Mouse (Mus musculus) CH12.LX (cell line): ENCODE data around the gene Vegfb. TPM values are rescaled to one million over a fixed set of nuclear protein-coding genes. Genes with fewer than 3 reads are reported as not detected.
A peak's percentile ranks its signal among the peaks of the same experiment; 100 is the strongest.

Experiments
- DNase-seq: peaks from one replicate; pipeline ENCODE4 v3.0.0-alpha.2; 2013; ENCODE audit errors: extremely low read depth
- H3K27ac ChIP-seq: 2 replicates; pipeline ENCODE4 v1.5.1; 2012; ENCODE audit warnings: low read depth, mild to moderate bottlenecking, control low read depth, moderate library complexity; ENCODE audit not compliant: insufficient read depth
- H3K27me3 ChIP-seq: replicated peaks from 2 replicates; pipeline ENCODE3; 2012; ENCODE audit warnings: inconsistent platforms
- H3K36me3 ChIP-seq, 2 experiments: replicated peaks in 1 of 2; 2 replicates each; pipeline versions ENCODE3 to v1.6.1; 2012; ENCODE audit warnings: inconsistent platforms in 1 of 2, low read length in 1 of 2, mild to moderate bottlenecking in 1 of 2, mixed read lengths in 1 of 2, moderate library complexity in 1 of 2; ENCODE audit not compliant: control insufficient read depth in 1 of 2, insufficient read depth in 1 of 2
- H3K4me1 ChIP-seq, 2 experiments: 2 replicates each; pipeline ENCODE4 v1.6.1; 2012; ENCODE audit warnings: inconsistent platforms in 1 of 2, moderate library complexity in 1 of 2; ENCODE audit not compliant: insufficient read depth in 2 of 2, control insufficient read depth in 1 of 2
- H3K4me2 ChIP-seq: 2 replicates; pipeline ENCODE4 v1.6.1; 2012; ENCODE audit warnings: low read depth, mild to moderate bottlenecking, control low read depth; ENCODE audit not compliant: poor library complexity, insufficient read depth, severe bottlenecking
- H3K4me3 ChIP-seq, 3 experiments: fragments of 150-350 bp in 1 of 3; sonication (generic) in 1 of 3; replicated peaks in 1 of 3; 2 replicates each; pipeline versions ENCODE3 to v1.5.1; 2011 to 2012; ENCODE audit warnings: low read depth in 2 of 3, low read length in 2 of 3, mild to moderate bottlenecking in 2 of 3, moderate library complexity in 2 of 3, control low read depth in 1 of 3, improper control_type of control experiment in 1 of 3, inconsistent platforms in 1 of 3, mixed read lengths in 1 of 3; ENCODE audit not compliant: poor library complexity in 1 of 3
- H3K79me2 ChIP-seq: replicated peaks from 2 replicates; pipeline ENCODE4 v1.6.1; 2012; ENCODE audit warnings: mild to moderate bottlenecking, moderate library complexity; ENCODE audit not compliant: control insufficient read depth, poor library complexity, insufficient read depth, severe bottlenecking; ENCODE audit errors: extremely low read depth
- H3K9ac ChIP-seq: 2 replicates; pipeline ENCODE4 v1.6.1; 2012; ENCODE audit warnings: low read depth, mild to moderate bottlenecking, control low read depth, moderate library complexity; ENCODE audit not compliant: insufficient read depth
- H3K9me3 ChIP-seq: replicated peaks from 2 replicates; pipeline ENCODE3; 2012; ENCODE audit warnings: low read length, inconsistent platforms, mixed read lengths
- CHD1 ChIP-seq: IDR thresholded peaks from 2 replicates; pipeline ENCODE4 v1.6.1; 2012; ENCODE audit warnings: low read depth, low read length, improper control_type of control experiment, inconsistent platforms
- CHD2 ChIP-seq: IDR thresholded peaks from 2 replicates; pipeline ENCODE4 v1.6.1; 2011; ENCODE audit warnings: low read length, improper control_type of control experiment
- CTCF ChIP-seq, 2 experiments: IDR thresholded peaks in 1 of 2; conservative IDR thresholded peaks in 1 of 2; 2 replicates each; pipeline ENCODE4 v1.5.1; 2011 to 2012; ENCODE audit warnings: low read depth in 2 of 2, low read length in 2 of 2, improper control_type of control experiment in 1 of 2, inconsistent platforms in 1 of 2, mild to moderate bottlenecking in 1 of 2, moderate library complexity in 1 of 2
- E2F4 ChIP-seq: IDR thresholded peaks from 2 replicates; pipeline ENCODE4 v1.6.1; 2011; ENCODE audit warnings: low read depth, low read length, improper control_type of control experiment; ENCODE audit not compliant: insufficient replicate concordance
- ELF1 ChIP-seq: IDR thresholded peaks from 2 replicates; pipeline ENCODE4 v1.6.1; 2014; ENCODE audit warnings: low read depth, mild to moderate bottlenecking, inconsistent platforms, low read length, improper control_type of control experiment
- EP300 ChIP-seq: IDR thresholded peaks from 2 replicates; pipeline ENCODE4 v1.6.1; 2011; ENCODE audit warnings: low read length, improper control_type of control experiment
- GABPA ChIP-seq: IDR thresholded peaks from 2 replicates; pipeline ENCODE4 v1.6.1; 2012; ENCODE audit warnings: low read depth, low read length, improper control_type of control experiment, inconsistent platforms; ENCODE audit not compliant: insufficient replicate concordance
- HCFC1 ChIP-seq: IDR thresholded peaks from 2 replicates; pipeline ENCODE4 v1.6.1; 2012; ENCODE audit warnings: low read depth, mild to moderate bottlenecking, inconsistent platforms, low read length, improper control_type of control experiment
- IRF4 ChIP-seq: IDR thresholded peaks from 2 replicates; pipeline ENCODE4 v1.6.1; 2014; ENCODE audit warnings: low read depth, mild to moderate bottlenecking, inconsistent platforms, low read length, improper control_type of control experiment
- JUND ChIP-seq: conservative IDR thresholded peaks from 2 replicates; pipeline ENCODE4 v1.6.1; 2011; ENCODE audit warnings: low read depth, low read length, improper control_type of control experiment
- KAT2A ChIP-seq: IDR thresholded peaks from 2 replicates; pipeline ENCODE4 v1.6.1; 2012; ENCODE audit warnings: low read length, improper control_type of control experiment, inconsistent platforms; ENCODE audit not compliant: insufficient replicate concordance
- MAFK ChIP-seq: IDR thresholded peaks from 2 replicates; pipeline ENCODE4 v1.6.1; 2011; ENCODE audit warnings: low read length, improper control_type of control experiment; ENCODE audit not compliant: insufficient replicate concordance
- MAX ChIP-seq: IDR thresholded peaks from 2 replicates; pipeline ENCODE4 v1.6.1; 2011; ENCODE audit warnings: low read length, improper control_type of control experiment
- MAZ ChIP-seq: IDR thresholded peaks from 2 replicates; pipeline ENCODE4 v1.6.1; 2012; ENCODE audit warnings: low read depth, mild to moderate bottlenecking, inconsistent platforms, low read length, improper control_type of control experiment, moderate library complexity
- MEF2A ChIP-seq: IDR thresholded peaks from 2 replicates; pipeline ENCODE4 v1.6.1; 2014; ENCODE audit warnings: low read depth, mild to moderate bottlenecking, inconsistent platforms, low read length, improper control_type of control experiment, borderline replicate concordance
- MXI1 ChIP-seq: IDR thresholded peaks from 2 replicates; pipeline ENCODE4 v1.6.1; 2011; ENCODE audit warnings: mild to moderate bottlenecking, low read depth, low read length, improper control_type of control experiment
- MYC ChIP-seq: IDR thresholded peaks from 2 replicates; pipeline ENCODE4 v1.6.1; 2011; ENCODE audit warnings: low read depth, mild to moderate bottlenecking, improper control_type of control experiment, low read length
- NELFE ChIP-seq: IDR thresholded peaks from 2 replicates; pipeline ENCODE4 v1.6.1; 2011; ENCODE audit warnings: low read depth, low read length, improper control_type of control experiment
- NRF1 ChIP-seq: IDR thresholded peaks from 2 replicates; pipeline ENCODE4 v1.6.1; 2014; ENCODE audit warnings: low read depth, mild to moderate bottlenecking, inconsistent platforms, low read length, improper control_type of control experiment, moderate library complexity
- POLR2A ChIP-seq: IDR thresholded peaks from 2 replicates; pipeline ENCODE4 v1.6.1; 2011; ENCODE audit warnings: low read depth, mild to moderate bottlenecking, improper control_type of control experiment, low read length
- RAD21 ChIP-seq: IDR thresholded peaks from 2 replicates; pipeline ENCODE4 v1.6.1; 2011; ENCODE audit warnings: low read depth, mild to moderate bottlenecking, low read length, improper control_type of control experiment, moderate library complexity
- SIN3A ChIP-seq: IDR thresholded peaks from 2 replicates; pipeline ENCODE4 v1.6.1; 2012; ENCODE audit warnings: low read length, improper control_type of control experiment, inconsistent platforms
- SMC3 ChIP-seq: IDR thresholded peaks from 2 replicates; pipeline ENCODE4 v1.6.1; 2011; ENCODE audit warnings: low read depth, low read length, improper control_type of control experiment
- TCF12 ChIP-seq: IDR thresholded peaks from 2 replicates; pipeline ENCODE4 v1.6.1; 2014; ENCODE audit warnings: low read depth, mild to moderate bottlenecking, inconsistent platforms, low read length, improper control_type of control experiment
- USF1 ChIP-seq: IDR thresholded peaks from 2 replicates; pipeline ENCODE4 v1.6.1; 2014; ENCODE audit warnings: low read depth, mild to moderate bottlenecking, inconsistent platforms, low read length, improper control_type of control experiment
- USF2 ChIP-seq: conservative IDR thresholded peaks from 2 replicates; pipeline ENCODE4 v1.6.1; 2011; ENCODE audit warnings: low read depth, low read length, improper control_type of control experiment
- ZC3H11A ChIP-seq: IDR thresholded peaks from 2 replicates; pipeline ENCODE4 v1.6.1; 2012; ENCODE audit warnings: low read depth, mild to moderate bottlenecking, inconsistent platforms, low read length, improper control_type of control experiment
- ZKSCAN1 ChIP-seq: IDR thresholded peaks from 2 replicates; pipeline ENCODE4 v1.6.1; 2012; ENCODE audit warnings: low read depth, inconsistent platforms, low read length, improper control_type of control experiment, borderline replicate concordance
- ZMIZ1 ChIP-seq: IDR thresholded peaks from 2 replicates; pipeline ENCODE4 v1.6.1; 2012; ENCODE audit warnings: low read depth, mild to moderate bottlenecking, inconsistent platforms, low read length, improper control_type of control experiment
- ZNF384 ChIP-seq: IDR thresholded peaks from 2 replicates; pipeline ENCODE4 v1.6.1; 2012; ENCODE audit warnings: low read depth, low read length, improper control_type of control experiment, inconsistent platforms
- dilution Hi-C: fragments of 300-500 bp; cut with MboI; formaldehyde crosslinking; loops from 2 replicates; pipeline ENCODE4 v1.14.3; 2020; ENCODE audit warnings: low sequenced_read_pairs; ENCODE audit not compliant: extremely low pct_unique_long_range_greater_than_20kb, extremely low pct_ligation_motif_present
- in situ Hi-C: fragments of 300-500 bp; cut with MboI; formaldehyde crosslinking; loops from 3 replicates; pipeline ENCODE4 v1.14.3; 2019; ENCODE audit warnings: low sequenced_read_pairs, low pct_ligation_motif_present, low pct_unique_long_range_greater_than_20kb, mixed read lengths
- polyA plus RNA-seq: library from polyadenylated mRNA; unstranded; fragments of >175 nt; gene quantifications from 2 replicates; pipeline ENCODE4 v1.2.1, GENCODE M21; 2012; ENCODE audit warnings: low read depth; ENCODE audit not compliant: insufficient read length
- total RNA-seq, 2 experiments: library from RNA; depleted of rRNA; stranded (reverse); fragments of 300-350 nt in 1 of 2; fragments of >200 nt in 1 of 2; gene quantifications; 2 replicates each; pipeline ENCODE4 v1.2.3; 2012 to 2014

The Vegfb gene
- total and polyA plus RNA-seq, 3 experiments: 3.2 to 35.1 (median 13.2) TPM

- no peak for TF ChIP-seq USF2
- no peak for TF ChIP-seq ZKSCAN1
- TF ChIP-seq IRF4: no peak
- TF ChIP-seq SIN3A: peak; percentile 72
- TF ChIP-seq CHD1: no peak
- peak; percentile 77 for TF ChIP-seq TCF12
- no peak for TF ChIP-seq RAD21
- TF ChIP-seq MEF2A: no peak
- TF ChIP-seq ZNF384: no peak
- no peak for TF ChIP-seq GABPA
- TF ChIP-seq EP300: 0 out of 2 replicates have a peak, but pooled peaks have one; percentile 8
These were observed 11.6 kb downstream of the Vegfb start, which contains the start of gene Plcb3 (continued) for GRCm38 (mm10) chr19:6975537-6976521.

- Histone ChIP-seq H3K4me1 (peaks cover 19 to 60% of the 10 kb centered on the region in 2 experiments), H3K27me3 (peaks cover 3% of the 10 kb centered on the region), H3K79me2 (peaks cover 29% of the 10 kb centered on the region), H3K27ac (peak within 1 kb of the TSS; percentile 54), H3K4me3 (peak within 1 kb of the TSS; percentile 79 to 87 (median 85)), H3K36me3 (peaks cover 14 to 25% of the 10 kb centered on the region in 2 experiments), H3K4me2 (peak within 1 kb of the TSS; percentile 75), H3K9me3 (no peaks in the 10 kb centered on the region), H3K9ac (peak within 1 kb of the TSS; percentile 73)
- in situ Hi-C loops: no loop called here
- dilution Hi-C loops: no loop called here
- peak; percentile 90 for DNase-seq
- TF ChIP-seq SMC3 (no peak), EP300 (no peak), HCFC1 (peak; percentile 85), RAD21 (no peak), GABPA (no peak), MAX (peak; percentile 90), ZMIZ1 (peak; percentile 78), ZNF384 (no peak), NELFE (peak; percentile 79), ZKSCAN1 (no peak), CHD2 (no peak), MAZ (peak; percentile 79; the same call in 1 of the 2 replicates), ELF1 (peak; percentile 77), USF1 (peak; percentile 69), CTCF (conservative IDR thresholded peaks at IDR 0.05 in 1 of 2, IDR thresholded peaks at IDR 0.05 in 1 of 2; ENCODE audit: low read depth in 2 of 2, low read length in 2 of 2) (no peak), IRF4 (no peak; the same call in 1 of the 2 replicates), JUND (no peak), ZC3H11A (no peak), KAT2A (0 out of 2 replicates have a peak, but pooled peaks have one; percentile 14), E2F4 (no peak), USF2 (peak; percentile 46), CHD1 (peak; percentile 37; the same call in 1 of the 2 replicates), MYC (peak; percentile 93), MEF2A (no peak), MAFK (no peak), NRF1 (no peak), SIN3A (peak; percentile 96), MXI1 (peak; percentile 97), POLR2A (peak; percentile 63)
These were observed 12.9 kb downstream of the Vegfb start, which contains the start of gene Ppp1r14b for GRCm38 (mm10) chr19:6974211-6975205. TSS of gene Ppp1r14b (plus strand) at chr19:6974968.
